Mouse (Mus musculus) right cerebral cortex, postnatal 14 days (tissue): Measurements from ENCODE around the gene Rasgrp2.

Experiments used
- DNase-seq: peaks from one replicate; pipeline ENCODE4 v3.0.0; 2022

The Rasgrp2 gene

DNA sequence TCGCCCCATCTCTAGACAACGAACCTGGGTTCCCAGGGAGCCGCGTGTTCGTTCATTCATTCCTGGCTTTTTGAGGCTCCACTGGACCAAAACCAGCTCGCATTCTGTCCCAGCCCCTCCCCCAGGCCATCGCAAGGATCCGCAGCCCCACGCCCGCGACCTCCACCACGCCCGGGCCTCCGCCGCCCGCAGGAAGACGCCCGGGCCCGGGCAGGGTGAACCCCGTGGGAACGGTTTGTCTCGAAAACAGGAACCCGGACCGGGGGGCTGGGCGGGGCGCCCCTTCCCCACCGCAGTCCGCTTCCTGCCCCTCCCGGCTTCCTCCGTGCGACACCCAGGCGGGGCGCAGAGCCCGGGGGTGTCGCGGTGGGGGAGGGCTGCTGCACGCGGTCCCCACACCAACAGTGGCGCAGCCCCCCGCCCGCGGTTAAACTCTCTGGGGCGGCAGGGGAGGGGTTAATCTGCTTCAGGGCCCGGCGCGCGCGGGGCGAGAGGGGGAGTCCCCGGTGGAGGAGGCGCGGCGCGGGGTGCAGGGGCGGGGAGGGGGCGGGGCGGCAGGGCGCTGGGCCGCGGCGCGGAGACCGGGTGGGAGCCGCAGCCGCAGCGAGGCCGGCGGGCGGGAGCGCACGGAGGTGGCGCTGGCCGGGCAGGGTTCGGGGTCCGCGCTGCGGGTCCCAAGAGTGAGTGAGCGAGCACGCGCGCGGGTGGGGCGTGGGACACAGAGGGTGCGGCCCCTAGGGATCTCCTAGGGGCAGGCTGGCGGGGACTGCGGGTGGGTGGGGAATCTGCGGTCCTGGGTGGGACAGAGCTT lies at the start of gene Rasgrp2:
TSS of gene Rasgrp2 (plus strand) at position 56 of the 811 bp plus-strand sequence.
- DNase-seq = peak; percentile 57

DNA sequence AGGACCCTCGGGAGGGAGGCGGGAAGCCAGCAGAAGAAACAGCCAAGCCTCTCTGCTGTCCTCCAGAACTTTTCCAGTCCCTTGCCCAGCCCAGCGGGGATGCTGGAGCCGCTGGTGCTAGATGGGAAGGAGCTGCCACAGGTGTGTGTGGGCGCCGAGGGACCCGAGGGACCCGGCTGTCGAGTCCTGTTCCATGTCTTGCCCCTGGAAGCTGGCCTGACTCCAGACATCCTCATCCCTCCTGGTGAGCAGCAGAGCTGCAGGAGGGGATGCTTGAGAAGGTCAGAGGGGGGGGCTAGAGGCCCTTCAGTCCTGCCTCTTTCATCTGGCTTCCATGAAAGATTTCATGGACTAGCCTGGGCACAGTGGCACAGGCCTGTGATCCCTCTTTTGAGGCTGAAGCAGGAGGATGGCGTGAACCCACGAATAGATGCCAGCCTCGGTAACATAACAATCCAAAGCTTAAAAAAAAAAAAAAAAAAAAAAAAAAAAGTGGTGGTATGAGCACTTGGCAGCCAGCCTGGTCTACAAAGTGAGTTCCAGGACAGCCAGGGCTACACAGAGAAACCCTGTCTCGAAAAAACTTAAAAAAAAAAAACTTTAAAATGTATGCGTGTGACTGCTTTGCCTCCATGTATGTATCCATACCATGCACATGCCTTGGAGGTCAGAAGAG lies 47.6 kb upstream of the Rasgrp2 start:
- no peak for DNase-seq

DNA sequence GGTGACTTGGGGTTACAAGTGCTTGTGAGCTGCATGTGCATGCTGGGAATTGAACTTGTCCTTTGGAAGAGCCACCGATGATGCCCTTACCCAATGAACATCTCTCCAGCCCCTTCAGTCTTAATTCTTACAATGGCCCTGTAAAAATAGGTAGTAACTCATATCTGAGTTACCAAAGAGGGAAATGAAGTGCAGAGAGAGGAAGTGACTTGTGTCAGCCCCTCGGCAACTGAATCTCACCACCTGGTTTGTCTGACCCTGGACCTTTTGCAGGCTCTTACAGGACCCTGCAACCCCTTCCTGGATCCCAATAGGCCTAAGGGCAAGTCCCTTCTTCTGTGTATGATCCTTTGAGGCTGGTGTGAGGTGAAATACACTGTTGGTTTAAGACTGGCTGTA lies 47.0 kb upstream of the Rasgrp2 start:
- DNase-seq = no peak

DNA sequence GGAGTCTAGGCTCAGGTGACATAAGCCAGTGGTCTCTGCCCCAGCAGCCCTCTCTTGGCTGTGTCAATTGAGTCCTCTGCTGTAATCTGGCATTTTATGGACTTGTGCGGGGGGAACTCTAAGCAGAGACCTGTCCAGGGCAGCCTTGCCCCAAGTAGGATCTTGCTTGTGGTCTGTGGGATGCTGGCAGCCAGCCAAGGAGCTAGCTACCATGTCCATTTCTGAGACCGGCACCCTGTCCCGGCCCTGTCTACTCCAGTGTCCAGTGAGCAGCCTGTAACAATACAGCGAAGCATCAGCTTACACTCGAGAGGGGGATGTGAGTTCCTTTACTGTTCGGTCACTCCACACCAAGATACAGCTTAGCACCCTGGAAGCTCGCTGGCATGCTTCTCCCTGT lies 45.1 kb upstream of the Rasgrp2 start:
- no peak for DNase-seq

DNA sequence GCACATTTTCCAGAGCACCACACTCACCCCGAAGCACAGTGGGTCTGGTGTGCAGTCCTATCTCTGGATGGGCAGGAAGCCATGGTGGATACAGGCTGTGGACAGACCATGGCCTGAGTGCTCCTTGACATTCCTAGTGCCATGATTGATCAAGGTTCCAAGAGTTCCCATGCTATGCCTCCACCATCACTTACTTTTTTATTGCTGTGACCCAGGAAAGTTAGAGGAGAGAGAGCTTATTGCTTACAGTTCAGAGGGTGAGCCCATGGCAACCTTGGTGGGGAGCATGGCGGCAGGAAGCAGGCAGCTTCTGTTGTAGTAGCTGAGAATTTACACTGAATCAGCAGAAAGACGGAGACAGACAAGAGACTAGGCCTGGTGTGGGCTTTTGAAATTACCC lies 37.8 kb upstream of the Rasgrp2 start:
- no peak for DNase-seq

DNA sequence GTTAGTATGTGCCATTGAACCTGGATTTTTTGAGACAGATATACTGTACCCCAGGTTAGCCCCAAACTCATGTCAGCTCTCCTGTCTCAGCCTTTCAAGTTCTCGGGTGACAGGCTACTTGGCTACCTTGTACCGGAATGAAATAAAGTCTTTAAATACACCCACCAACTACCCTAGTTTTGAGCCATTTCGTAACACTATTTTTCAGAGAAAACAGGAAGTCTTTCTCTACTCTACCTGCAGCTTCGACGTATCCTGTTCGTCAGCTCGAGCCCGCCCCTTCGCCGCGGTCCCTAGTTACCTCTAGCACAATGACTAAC lies 36.1 kb upstream of the Rasgrp2 start:
- no peak for DNase-seq

DNA sequence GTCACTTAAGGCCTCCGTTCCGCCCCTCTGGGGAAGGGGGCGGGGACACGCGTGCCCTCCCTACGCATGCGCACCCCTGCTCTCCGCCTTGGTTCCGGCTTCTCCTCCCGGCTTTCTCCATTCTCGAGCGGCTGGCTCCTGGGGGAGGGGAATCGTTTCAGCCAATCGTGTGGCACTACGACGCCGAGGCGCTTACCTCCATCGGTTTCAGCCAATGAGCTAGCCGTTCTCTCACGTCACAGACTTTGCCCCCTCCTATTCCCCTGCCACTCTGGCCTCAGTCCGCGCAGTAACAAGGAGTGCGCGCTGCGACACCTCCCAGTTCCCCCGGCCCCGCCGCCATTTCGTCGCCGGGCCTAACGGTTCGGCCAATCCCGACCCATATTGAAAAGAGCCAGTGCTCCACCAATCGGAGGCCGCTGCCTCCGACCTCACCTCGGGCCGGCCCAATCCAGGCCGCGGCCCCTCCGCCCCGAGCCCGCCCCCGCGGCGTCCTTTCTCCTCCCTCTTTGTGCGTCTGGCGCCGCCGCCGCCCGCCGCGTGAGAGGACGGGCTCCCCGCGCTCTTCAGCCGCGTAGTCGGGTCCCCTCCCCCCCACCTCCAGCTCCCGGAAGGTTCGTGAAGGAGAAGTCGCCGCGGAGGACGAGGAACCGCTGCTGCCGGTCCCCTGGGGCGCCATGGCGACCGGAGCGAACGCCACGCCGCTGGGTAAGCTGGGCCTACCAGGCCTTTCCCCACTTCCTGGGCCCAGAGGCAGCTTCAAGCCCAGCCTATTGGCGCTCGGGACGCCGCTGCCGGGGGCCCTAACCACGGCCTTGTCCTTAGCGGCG lies 35.5 kb upstream of the Rasgrp2 start, which contains the start of gene Sf1:
TSS of gene Sf1 (plus strand) at position 280 of the 830 bp plus-strand sequence.
- peak; percentile 99 for DNase-seq

DNA sequence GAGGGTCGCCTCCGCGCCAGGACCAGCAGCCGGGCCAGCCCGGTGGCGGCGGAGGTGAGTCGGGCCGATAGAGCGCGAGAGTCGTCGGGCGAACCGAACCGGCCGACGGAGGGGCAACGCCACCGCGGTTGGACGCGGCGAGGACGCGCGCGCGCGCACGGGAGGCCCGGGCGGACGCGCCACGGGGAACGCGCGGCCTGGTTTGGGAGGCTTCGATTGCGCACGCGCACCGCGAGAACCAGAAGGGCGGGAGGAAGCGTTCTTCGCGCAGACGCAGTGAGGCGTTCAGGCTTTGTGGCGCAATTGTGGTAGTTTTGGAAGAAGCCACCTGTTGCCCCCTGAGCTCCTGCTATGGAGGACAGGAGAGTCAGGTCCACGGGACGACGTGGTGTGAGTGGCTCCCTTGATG lies 34.8 kb upstream of the Rasgrp2 start:
- DNase-seq = peak; percentile 93

DNA sequence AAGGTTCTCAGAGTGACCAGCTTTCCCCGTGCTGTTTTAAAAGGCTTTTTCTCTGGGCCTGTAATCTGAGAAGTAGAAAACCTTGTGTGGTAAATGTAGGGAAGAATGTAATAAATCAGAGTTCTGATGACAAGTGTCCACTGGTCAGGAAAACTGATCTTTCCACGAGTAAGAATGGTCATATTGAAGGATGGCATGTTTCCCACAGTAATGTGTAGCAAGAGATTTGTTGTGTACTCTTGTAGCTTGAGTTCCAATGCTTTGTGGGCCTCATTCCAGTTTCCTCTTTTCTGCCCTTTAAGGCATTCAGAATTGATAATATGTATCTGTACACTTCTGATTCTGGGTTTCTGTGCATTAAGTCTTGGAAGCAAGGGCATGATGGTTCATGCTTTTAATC lies 34.3 kb upstream of the Rasgrp2 start:
- DNase-seq = no peak

DNA sequence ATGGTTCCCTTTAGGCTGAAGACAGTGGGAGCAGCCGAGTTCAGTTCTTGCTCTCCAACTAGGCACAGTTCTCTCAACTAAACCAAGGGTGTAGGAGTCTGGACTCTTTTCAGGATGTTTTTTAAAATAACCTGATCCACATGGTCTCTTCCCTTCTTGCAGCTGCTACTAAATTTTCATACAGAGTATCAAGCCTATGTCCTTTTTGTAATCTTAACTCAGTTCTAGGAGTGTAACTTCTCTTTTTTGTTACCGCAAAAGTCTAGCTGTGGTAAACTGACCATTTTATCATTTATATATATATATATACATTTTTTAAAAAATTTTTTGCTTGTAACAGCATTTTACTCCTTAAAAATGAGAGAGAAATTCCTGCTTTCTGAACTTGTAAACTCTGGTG lies 29.0 kb upstream of the Rasgrp2 start:
- DNase-seq = no peak

DNA sequence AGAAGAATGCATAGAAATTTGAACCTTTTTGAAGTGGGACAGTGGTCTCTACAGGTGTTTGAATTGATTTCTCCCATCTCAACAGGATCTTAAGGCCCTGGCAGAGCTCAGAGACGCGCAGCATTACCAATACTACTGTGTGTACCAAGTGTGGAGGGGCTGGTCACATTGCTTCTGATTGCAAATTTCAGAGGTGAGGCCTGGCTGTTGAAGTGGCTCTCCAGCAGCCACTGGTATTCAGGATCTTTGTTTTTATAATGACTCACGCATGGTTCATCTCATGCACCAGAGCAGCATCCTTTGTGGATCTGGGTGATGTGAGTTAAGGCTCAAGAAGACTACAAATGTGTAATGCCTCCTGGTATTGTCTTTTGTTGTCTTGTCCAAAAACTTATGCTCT lies 26.7 kb upstream of the Rasgrp2 start:
- no peak for DNase-seq

DNA sequence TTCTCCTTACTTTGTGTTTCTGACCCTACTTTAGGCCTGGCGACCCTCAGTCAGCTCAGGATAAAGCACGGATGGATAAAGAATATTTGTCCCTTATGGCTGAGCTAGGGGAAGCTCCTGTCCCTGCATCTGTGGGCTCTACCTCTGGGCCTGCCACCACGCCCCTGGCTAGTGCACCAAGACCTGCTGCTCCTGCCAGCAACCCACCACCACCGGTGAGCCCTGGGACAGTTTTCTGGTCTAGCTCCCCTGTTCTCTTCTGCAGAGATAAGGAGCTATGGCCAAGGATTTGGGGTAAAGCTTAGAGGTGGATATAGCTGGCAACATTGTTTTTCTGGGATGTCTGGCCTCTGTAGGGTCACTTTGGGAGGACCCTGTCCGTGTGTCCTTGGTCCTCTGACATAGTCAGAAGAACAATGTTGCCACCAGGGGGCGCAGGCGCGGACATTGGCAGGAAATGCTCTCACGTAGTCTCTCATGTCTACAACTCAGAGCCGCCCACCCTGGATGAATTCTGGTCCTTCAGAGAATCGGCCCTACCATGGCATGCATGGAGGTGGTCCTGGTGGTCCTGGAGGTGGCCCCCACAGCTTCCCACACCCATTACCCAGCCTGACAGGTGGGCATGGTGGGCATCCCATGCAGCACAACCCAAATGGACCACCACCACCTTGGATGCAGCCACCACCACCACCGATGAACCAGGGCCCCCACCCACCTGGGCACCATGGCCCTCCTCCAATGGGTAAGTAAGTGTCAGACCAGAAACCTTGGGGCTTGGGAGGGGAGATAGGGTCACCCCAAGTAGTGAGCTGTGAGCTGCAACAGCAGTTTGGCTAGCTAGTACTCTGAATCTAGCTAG lies 25.4 kb upstream of the Rasgrp2 start:
- DNase-seq = peak; percentile 93

DNA sequence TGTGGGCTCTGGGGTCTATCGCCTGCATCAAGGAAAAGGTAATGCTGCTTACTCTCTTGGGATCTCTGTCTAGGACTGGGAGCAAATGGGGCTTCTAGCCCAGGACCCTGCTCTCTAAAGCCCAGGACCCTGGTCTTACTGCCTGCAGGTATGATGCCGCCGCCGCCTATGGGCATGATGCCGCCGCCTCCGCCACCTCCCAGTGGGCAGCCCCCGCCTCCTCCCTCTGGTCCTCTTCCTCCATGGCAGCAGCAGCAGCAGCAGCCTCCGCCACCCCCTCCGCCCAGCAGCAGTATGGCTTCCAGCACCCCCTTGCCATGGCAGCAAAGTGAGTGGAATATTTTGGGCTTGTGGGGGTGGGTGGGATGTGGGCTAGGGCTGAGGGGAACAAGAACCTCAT lies 24.6 kb upstream of the Rasgrp2 start:
- DNase-seq = no peak

DNA sequence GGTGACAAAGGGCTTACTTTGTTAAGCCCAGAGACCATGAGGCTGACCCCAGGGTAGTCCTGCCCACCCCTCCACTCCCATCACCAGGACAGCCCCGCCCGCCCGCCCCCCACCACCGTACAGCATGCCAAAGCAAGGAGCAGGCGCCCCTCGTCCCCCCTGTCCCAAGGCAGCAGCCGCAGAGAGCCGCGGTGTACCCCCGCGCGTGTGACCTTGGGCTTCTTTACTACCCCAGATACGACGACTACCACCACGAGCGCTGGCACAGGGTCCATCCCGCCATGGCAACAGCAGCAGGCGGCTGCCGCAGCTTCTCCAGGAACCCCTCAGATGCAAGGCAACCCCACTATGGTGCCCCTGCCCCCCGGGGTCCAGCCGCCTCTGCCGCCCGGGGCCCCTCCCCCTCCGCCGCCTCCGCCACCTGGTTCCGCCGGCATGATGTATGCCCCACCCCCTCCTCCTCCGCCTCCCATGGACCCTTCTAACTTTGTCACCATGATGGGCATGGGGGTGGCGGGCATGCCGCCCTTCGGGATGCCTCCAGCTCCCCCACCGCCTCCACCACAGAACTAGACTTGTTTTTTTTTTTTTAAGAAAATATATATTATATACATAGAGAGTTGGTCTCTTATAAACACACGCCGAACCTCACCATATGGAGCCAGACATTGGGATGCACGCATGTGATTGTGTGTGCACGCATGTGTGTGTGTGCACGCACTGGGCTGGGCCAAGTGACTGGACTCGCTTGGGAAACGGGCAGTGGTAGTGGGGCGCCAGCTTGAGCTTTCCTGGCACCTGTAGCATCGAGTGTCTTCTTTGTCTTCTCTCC lies 23.5 kb upstream of the Rasgrp2 start:
- no peak for DNase-seq

DNA sequence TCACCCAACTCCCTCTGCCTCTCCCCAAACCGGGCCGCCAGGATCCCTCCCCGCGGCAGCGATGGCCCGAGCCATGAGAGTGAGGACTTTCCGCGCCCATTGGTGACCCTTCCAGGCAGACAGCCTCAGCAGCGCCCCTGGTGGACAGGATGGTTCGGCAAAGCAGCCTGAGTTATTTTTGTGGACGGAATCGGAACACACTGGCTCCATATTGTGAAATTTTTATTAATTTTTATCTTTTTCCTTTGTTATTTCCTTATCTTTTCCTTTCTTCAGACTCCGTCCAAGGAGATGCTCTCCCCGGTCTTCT lies 22.9 kb upstream of the Rasgrp2 start:
- DNase-seq = peak; percentile 77

DNA sequence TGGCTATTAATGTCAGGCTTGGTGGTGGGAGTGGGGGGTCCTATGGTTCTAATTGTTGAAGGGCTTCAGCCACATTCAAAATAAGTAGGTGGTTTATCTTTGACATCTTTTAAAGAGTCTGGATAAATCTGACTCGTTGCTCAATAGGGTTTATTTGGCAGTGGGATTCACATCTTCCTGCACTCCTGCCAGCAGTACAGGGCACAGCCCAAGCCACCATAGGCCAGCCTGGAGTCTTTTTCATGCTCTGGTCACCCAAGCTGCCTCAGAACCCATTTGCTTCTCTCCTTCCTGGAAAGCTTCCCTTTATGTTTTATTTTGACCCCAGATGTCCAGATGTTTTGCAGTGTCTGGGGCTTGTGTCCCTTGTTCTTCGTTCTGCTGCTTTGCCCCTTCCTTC lies 22.5 kb upstream of the Rasgrp2 start:
- no peak for DNase-seq

DNA sequence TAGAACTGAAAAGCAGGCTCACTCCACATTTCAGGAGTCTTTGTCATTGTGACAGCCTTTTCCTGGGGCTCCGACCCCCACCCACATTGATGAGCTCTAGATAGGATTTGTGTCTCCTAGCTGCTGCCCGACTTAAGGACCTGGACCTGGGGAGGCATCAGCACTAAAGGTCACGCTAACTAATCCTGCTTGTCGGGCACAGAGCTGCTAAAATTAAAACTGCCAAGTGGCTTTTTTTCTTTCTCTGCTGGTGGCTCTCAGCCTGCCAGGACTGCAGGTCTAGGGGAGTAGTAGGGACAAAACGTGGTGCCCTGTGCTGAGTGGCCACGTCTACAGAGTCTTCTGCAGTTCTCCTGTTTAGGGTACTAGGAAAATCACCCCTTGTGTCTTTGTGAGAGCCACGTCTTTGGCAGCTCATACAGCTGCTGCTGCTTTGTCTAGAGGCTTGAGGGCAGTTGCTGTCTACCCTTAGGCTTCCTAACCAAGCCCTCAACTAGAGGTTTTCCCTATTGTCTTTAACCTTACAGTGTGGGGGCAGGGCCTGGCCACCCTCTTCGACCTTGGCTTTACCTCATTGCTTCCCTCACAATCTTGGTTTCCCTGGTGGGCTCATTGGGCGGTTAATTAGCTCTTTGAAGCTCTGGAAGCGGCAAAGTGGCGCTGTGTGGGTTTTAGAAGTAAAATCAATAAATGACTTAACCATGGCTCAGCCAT lies 21.7 kb upstream of the Rasgrp2 start:
- no peak for DNase-seq

DNA sequence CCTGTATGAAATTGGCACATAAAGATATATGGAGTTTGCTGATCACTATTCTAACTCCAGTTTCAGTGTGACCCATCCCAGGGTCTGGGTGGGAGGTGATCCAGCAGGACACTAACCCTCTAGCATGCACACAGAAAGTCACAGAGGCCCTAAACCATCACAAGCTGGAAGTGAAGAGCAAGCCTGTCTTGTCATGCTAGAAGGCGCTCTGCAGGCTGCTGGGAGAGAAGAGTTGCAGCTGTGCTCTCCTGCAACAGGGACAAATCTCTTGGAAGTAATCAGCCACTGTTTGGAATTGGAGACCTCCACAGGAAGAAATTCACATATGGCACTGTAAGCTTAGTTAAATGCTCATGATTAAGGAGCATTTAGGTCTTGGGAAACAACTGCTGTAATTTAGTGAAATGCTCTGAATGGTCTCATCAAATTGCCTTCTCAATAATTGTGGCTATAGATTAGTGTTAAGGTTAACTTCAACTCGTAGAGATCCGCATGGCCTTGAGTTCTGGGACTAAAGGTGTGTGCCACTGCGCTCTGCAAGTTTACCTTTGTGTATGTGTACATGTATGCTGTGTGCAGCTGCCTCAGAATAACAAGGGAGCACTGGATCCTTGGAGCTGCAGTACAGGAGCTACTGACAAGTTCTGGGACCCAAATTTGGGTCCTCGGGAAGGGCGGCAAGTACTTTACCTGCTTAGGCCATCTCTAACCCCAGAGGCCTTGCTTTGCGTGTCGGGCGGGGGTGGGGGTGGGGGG lies 18.6 kb upstream of the Rasgrp2 start:
- no peak for DNase-seq

DNA sequence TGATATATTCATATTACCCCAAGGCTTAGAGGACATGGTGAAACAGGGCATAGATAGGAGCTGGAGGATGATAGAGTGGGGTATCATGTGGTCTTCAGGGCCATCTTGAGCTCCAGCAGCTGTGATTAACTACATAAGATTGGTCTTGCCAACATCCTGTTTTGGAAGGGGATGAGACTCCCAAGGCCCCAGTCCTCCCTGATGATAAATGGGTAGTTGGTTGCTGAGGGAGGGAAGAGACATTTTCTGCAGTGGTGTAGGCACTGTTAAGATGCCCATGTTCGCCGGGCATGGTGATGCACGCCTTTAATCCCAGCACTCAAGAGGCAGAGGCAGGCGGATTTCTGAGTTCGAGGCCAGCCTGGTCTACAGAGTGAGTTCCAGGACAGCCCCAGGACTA lies 17.9 kb upstream of the Rasgrp2 start:
- no peak for DNase-seq

DNA sequence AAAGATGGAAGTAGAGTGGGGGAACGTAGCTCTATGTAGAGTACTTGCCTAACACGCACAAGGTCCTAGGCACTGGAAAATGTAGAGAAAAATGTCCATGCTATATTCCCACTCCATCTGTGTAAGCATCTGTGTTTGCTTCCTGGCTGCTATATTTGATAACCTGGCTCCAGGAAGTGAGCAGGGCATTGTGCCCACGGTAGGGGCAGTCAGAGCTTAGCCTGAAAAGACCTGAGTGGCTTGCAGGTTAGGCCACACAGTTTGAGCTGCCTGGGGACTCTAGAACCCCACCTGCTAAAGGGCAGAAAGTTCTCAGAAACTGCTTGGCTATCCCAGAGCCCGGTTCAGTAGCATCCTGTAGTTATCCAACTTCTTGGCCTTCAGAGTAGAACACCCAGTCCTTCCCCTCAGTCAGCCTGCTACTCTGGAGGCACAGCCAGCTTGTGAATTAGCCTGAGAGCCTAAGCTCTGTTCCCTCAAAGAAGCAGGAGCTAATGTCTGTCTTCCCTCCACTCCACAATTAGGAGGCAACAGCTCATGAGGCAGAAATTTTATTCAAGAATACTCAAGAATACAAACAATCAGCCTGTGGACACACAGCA lies 16.7 kb upstream of the Rasgrp2 start:
- no peak for DNase-seq
